Mouse (Mus musculus) large intestine, adult 2 months (tissue): ENCODE results near the gene Setmar. TPM values are rescaled to one million over a fixed set of nuclear protein-coding genes. Genes with fewer than 3 reads are reported as not detected.

Experiments used
- DNase-seq: peaks from one replicate; pipeline ENCODE4 v3.0.0-alpha.2; 2012; ENCODE audit warnings: low read depth, low spot score
- WGBS: fragments of 180-500 bp; shearing (Covaris S2); methylation state at CpG from one replicate; pipeline ENCODE4 v1.1.7; 2018; 5-methylcytosine and 5-hydroxymethylcytosine counted together
- polyA plus RNA-seq: library from polyadenylated mRNA; depleted of rRNA; stranded (reverse); fragments of >200 nt; gene quantifications from 2 replicates; pipeline ENCODE4 v1.2.3, GENCODE M21; 2012; rRNA removed

The Setmar gene
- polyA plus RNA-seq, 1 experiment, result 2.7 TPM

GRCm38 (mm10) chr6:108107376-108107775, 42.5 kb downstream of the Setmar start:
- DNase-seq, result no peak

GRCm38 (mm10) chr6:108110336-108110735, 45.5 kb downstream of the Setmar start:
- 67% methylated on average over 4 of the region's 4 CpGs for WGBS
- no peak for DNase-seq

- no peak for DNase-seq
Observed at GRCm38 (mm10) chr6:108111693-108112092, 46.8 kb downstream of the Setmar start.

GRCm38 (mm10) chr6:108114971-108115370, 50.1 kb downstream of the Setmar start:
- DNase-seq, result no peak
- WGBS, result 100% methylated on average over 1 of the region's 1 CpGs

- 94% methylated on average over 6 of the region's 6 CpGs for WGBS
- no peak for DNase-seq
Observed at GRCm38 (mm10) chr6:108117881-108118280, 53.0 kb downstream of the Setmar start.

- no peak for DNase-seq
- 92% methylated on average over 1 of the region's 1 CpGs for WGBS
Observed at GRCm38 (mm10) chr6:108125474-108125873, 60.6 kb downstream of the Setmar start.

- no peak for DNase-seq
- WGBS, result 86% methylated on average over 3 of the region's 3 CpGs
Observed at GRCm38 (mm10) chr6:108126631-108127030, 61.8 kb downstream of the Setmar start.

Other genes starting within 250 kb of the Setmar start
- gene Sumf1, start 120.5 kb downstream of the Setmar start, polyA plus RNA-seq, result 17.0 and 24.4 TPM in 2 replicates
- gene Itpr1, start 148.1 kb downstream of the Setmar start, polyA plus RNA-seq, result 4.4 and 9.5 TPM in 2 replicates